Mouse (Mus musculus) cerebellum, adult 2 months (tissue): Measurements from ENCODE around the gene Mfap5. TPM values are rescaled to one million over a fixed set of nuclear protein-coding genes. Genes with fewer than 3 reads are reported as not detected.
"Not testable (repeated sequence)": the region's sequence is repeated elsewhere in the genome, so short reads cannot be mapped to it uniquely, and the experiment has no call there.

Source experiments
- DNase-seq, 2 experiments: peaks; one replicate each; pipeline ENCODE4 v3.0.0; 2021
- H3K27ac ChIP-seq: fragments of 200-500 bp; 2 replicates; pipeline ENCODE4 v1.5.1; 2012; ENCODE audit warnings: low read length, control low read depth, inconsistent platforms; ENCODE audit not compliant: insufficient read depth
- H3K27me3 ChIP-seq: fragments of 200-500 bp; 2 replicates; pipeline ENCODE4 v1.6.1; 2012; ENCODE audit warnings: inconsistent platforms, mild to moderate bottlenecking, low read length, moderate library complexity; ENCODE audit not compliant: control insufficient read depth, insufficient read depth
- H3K4me1 ChIP-seq: fragments of 200-500 bp; 2 replicates; pipeline ENCODE4 v1.6.1; 2011; ENCODE audit warnings: low read length; ENCODE audit not compliant: control insufficient read depth, insufficient read depth
- H3K4me3 ChIP-seq: fragments of 200-500 bp; replicated peaks from 2 replicates; pipeline ENCODE3; 2011; ENCODE audit warnings: mild to moderate bottlenecking, low read depth, low read length, control low read depth; ENCODE audit not compliant: insufficient read depth
- CTCF ChIP-seq: fragments of 200-500 bp; IDR thresholded peaks from 2 replicates; pipeline ENCODE4 v1.5.1; 2011; ENCODE audit warnings: low read depth, mild to moderate bottlenecking, control low read depth, low read length, moderate library complexity, borderline replicate concordance; ENCODE audit not compliant: insufficient read depth
- POLR2A ChIP-seq: fragments of 200-500 bp; IDR thresholded peaks from 2 replicates; pipeline ENCODE4 v1.6.1; 2011; ENCODE audit warnings: low read length, control low read depth, borderline replicate concordance; ENCODE audit not compliant: insufficient read depth
- WGBS: fragments of 180-500 bp; shearing (Covaris S2); methylation state at CpG from one replicate; pipeline ENCODE4 v1.1.7; 2018; 5-methylcytosine and 5-hydroxymethylcytosine counted together
- polyA plus RNA-seq: library from polyadenylated mRNA; depleted of rRNA; stranded (reverse); fragments of >200 nt; gene quantifications from 2 replicates; pipeline ENCODE4 v1.2.3, GENCODE M21; 2012

The Mfap5 gene
- polyA plus RNA-seq, 1 experiment: 0.59 TPM

DNA sequence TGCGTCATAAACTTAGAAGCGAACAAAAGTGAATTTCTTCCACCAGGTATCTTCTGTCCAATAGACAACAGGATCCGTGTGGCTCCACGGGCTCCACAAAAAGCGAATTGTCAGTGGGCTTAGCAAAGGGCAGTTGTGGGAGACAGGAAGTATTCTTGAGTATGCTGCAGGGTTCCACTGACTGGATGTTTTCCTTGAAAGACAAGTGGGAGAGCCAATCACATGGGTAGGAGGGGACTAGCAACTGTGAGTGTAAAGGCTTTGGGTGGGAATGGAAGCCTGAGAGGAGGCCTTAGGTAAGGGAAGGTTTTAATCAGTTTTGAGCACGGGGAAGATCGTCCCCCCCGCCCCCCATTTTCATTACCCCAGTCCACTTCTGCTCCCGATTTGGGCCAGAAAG lies 16.9 kb downstream of the Mfap5 start:
- no peaks in the 10 kb centered on the region for H3K27me3 ChIP-seq
- no peak for TF ChIP-seq CTCF
- TF ChIP-seq POLR2A: no peak
- H3K4me3 ChIP-seq: no peak overlapping the region
- 70% methylated on average over 9 of the region's 9 CpGs for WGBS
- DNase-seq: no peak
- no peak overlapping the region for H3K27ac ChIP-seq
- H3K4me1 ChIP-seq: no peaks in the 10 kb centered on the region

DNA sequence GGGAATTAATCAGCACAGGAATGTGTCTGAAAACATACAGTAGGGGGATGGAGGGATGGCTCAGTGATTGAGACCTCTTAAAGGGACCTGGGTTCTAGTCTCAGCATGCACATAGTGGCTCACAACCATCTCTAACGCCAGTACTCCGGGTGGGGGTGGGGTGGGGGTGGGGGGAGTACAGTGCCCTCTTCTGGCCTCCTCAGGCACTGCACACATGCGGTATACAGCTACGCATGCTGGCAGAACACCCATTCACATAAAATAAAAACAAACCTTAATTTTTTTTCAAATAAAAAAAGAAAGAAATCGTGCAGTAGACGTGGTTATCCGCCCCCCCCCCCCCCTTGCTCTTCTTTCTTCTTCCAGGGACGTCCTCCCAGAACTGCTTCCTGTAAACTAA lies 17.6 kb downstream of the Mfap5 start:
- 84% methylated on average over 8 of the region's 8 CpGs for WGBS

DNA sequence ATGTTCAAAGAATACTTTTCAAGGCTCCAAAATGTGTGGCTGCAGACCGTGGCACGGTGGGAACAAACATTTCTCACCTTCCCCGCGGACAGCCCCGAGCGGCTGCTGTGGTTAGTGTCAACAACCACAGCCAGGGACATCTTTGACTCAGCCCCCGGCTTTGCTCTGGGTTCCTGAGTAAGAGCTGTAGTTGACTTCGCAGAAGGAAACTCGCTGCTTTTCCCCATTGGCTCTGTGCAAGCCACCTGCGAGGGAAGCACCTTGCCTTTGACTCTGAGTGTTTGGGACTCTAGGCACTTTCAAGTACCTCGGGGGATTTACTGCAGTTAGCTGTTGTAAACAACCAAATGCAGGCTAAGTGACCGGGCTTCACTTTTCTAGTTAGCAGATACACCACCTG lies 22.0 kb downstream of the Mfap5 start:
- H3K4me3 ChIP-seq: no peak overlapping the region

More for the DNA sequence above, 17.6 kb downstream of the Mfap5 start:
- H3K27me3 ChIP-seq: no peaks in the 10 kb centered on the region
- H3K27ac ChIP-seq: no peak overlapping the region
- no peak for DNase-seq
- TF ChIP-seq CTCF (no peak), POLR2A (no peak)
- H3K4me1 ChIP-seq: no peaks in the 10 kb centered on the region
- H3K4me3 ChIP-seq: no peak overlapping the region

DNA sequence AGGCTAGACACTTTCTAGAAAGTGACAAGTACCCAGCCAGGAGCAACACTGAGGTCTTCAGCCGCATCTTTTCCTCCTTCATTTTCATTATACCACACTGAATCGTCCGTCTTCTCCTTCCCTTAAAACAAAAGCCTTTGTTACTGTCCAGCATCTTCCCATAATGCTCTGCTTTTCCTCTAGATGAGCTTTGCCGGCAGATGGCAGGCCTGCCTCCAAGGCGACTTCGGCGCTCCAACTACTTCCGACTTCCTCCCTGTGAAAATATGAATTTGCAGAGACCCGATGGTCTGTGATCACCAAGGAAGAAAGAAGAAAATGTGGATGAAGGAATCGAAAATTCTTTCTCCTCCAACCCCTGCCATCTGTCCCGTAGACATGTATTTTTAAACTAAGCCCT lies 22.5 kb downstream of the Mfap5 start:
- no peak overlapping the region for H3K27ac ChIP-seq
- DNase-seq: no peak
- TF ChIP-seq POLR2A: no peak
- H3K4me3 ChIP-seq: no peak overlapping the region
- no peaks in the 10 kb centered on the region for H3K27me3 ChIP-seq
- 69% methylated on average over 11 of the region's 11 CpGs for WGBS
- H3K4me1 ChIP-seq: no peaks in the 10 kb centered on the region

More for the DNA sequence above, 22.0 kb downstream of the Mfap5 start:
- no peak for TF ChIP-seq POLR2A
- TF ChIP-seq CTCF: no peak
- no peak for DNase-seq
- no peaks in the 10 kb centered on the region for H3K4me1 ChIP-seq
- 78% methylated on average over 12 of the region's 12 CpGs for WGBS
- no peak overlapping the region for H3K27ac ChIP-seq
- H3K27me3 ChIP-seq: no peaks in the 10 kb centered on the region

DNA sequence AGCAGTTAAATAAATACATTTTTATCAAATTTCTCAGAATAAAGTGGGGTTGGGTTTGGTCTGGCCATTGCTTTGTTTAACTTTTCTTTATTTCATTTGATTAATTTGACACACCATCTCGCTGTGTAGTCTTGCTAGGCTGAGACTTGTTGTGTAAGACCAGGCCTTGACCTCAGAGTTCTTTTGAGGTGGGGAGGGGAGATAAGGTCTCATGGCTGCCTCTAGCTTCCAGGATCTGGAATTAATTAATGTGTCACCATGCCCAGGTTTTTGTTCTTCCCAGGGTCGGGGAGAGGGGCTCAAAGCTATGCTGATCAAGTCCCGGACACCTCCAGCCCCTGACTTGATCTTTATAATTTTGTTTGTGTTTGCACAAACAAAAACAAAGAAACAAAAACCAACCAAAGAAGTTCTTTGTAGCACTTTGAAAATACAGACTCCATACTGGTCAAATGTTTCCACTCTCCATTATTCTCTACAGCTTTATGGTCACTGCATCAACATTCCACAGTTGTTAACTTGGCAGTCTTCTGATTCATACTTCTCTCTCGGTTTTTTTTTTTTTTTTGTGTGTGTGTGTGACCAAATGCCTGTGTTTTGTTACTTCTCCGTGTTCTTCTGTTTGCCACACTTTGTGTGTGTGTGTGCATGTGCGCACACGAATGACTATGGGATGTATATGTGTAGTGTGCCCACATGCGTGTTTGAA lies 26.0 kb downstream of the Mfap5 start:
- TF ChIP-seq CTCF (no peak), POLR2A (no peak)
- no peak for DNase-seq
- no peaks in the 10 kb centered on the region; the same call in 1 of the 2 replicates for H3K27me3 ChIP-seq
- H3K4me3 ChIP-seq: no peak overlapping the region
- WGBS: 78% methylated on average over 8 of the region's 8 CpGs
- no peaks in the 10 kb centered on the region for H3K4me1 ChIP-seq
- H3K27ac ChIP-seq: no peak overlapping the region

- Histone ChIP-seq H3K27ac (no peak overlapping the region), H3K4me3 (no peak overlapping the region), H3K4me1 (no peaks in the 10 kb centered on the region), H3K27me3 (no peaks in the 10 kb centered on the region; the same call in 1 of the 2 replicates)
- WGBS: 13% methylated on average over 4 of the region's 4 CpGs
- DNase-seq: no peak
- TF ChIP-seq POLR2A: no peak
- TF ChIP-seq CTCF: no peak
Measured at GRCm38 (mm10) chr6:122532883-122533302, 27.2 kb downstream of the Mfap5 start.

DNA sequence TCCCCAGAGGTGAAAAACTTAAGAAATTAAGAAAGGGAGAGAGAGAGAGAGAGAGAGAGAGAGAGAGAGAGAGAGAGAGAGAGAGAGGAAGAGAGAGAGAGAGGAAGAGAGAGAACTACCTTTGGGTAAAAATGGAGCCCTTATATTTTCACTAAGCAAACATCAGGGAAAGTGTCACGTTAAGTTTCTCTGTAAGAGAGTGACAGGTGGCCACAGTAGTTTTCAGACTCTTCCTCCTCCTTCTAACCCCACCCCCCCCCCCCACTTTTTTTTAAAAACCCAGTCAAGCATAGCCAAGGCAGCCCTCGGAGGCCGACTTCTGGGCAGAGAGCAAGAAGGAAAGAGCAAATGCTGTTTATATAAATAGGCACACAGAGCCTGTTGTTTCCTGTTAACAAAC lies 28.4 kb downstream of the Mfap5 start:
- H3K27ac ChIP-seq: no peak overlapping the region
- TF ChIP-seq CTCF (no peak), POLR2A (no peak)
- H3K27me3 ChIP-seq: no peaks in the 10 kb centered on the region; the same call in 1 of the 2 replicates
- WGBS: 24% methylated on average over 3 of the region's 3 CpGs
- H3K4me3 ChIP-seq: no peak overlapping the region
- H3K4me1 ChIP-seq: no peaks in the 10 kb centered on the region
- no peak for DNase-seq

DNA sequence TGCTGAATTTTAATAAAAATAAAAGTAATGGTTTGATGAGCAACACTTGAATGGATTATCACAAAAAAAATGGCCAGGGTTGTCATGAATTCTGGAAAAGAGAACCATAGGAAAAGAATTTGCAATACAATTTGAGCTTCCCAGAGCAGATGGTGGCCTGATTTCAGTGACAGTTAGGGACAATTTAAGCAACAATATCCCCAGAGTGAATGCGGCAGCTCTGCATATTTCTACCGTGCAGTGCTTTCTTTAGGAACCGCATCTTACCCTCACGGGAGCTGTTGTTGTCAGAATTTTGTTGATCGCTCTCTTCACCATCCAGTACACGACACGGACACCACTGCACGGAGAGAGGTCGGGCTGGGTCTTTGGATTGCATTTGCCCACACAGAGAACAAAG lies 33.9 kb downstream of the Mfap5 start:
- H3K27ac ChIP-seq: no peak overlapping the region

DNA sequence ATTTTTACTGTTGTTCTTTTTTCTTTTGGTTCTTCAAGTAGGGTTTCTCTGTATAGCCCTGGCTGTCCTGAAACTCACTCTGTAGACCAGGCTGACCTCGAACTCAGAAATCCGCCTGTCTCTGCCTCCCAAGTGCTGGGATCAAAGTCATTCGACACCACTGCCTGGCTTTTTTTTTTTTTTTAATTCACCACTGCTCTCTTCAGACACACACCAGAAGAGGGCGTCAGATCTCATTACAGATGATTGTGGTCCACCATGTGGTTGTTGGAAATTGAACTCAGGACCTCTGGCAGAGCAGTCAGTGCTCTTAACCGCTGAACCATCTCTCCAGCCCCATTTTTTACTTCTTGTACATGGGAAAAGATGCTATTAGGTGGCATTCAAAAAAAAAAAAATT lies 36.8 kb downstream of the Mfap5 start:
- DNase-seq: not testable (repeated sequence)

More for the DNA sequence above, 33.9 kb downstream of the Mfap5 start:
- Histone ChIP-seq H3K4me3 (no peak overlapping the region), H3K4me1 (no peaks in the 10 kb centered on the region), H3K27me3 (no peaks in the 10 kb centered on the region)
- no peak for DNase-seq
- WGBS: 68% methylated on average over 9 of the region's 9 CpGs
- no peak for TF ChIP-seq POLR2A
- TF ChIP-seq CTCF: no peak

More for the DNA sequence above, 36.8 kb downstream of the Mfap5 start:
- not testable (repeated sequence) for H3K27me3 ChIP-seq, H3K4me3 ChIP-seq, H3K27ac ChIP-seq, H3K4me1 ChIP-seq
- 77% methylated on average over 5 of the region's 5 CpGs for whole genome bisulfite sequencing
